Mouse (Mus musculus) embryonic facial prominence, embryonic 12.5 days (tissue): Measurements from ENCODE around the gene Cbx3. TPM values are rescaled to one million over a fixed set of nuclear protein-coding genes. Genes with fewer than 3 reads are reported as not detected.

Experiments used
- ATAC-seq: fragments of 200-750 bp; cut with Nextera tagmentation; 2 replicates; pipeline ENCODE4 v1.8.0; 2017; ENCODE audit not compliant: insufficient number of reproducible peaks, insufficient read depth, low FRiP score, low TSS enrichment
- H3K27ac ChIP-seq: fragments of 300-500 bp; sonication (generic); 2 replicates; pipeline ENCODE4 v1.5.1; 2016; ENCODE audit warnings: mild to moderate bottlenecking
- H3K27me3 ChIP-seq: fragments of 300-500 bp; sonication (generic); 2 replicates; pipeline ENCODE4 v1.6.1; 2016; ENCODE audit warnings: mild to moderate bottlenecking, moderate library complexity
- H3K36me3 ChIP-seq: fragments of 300-500 bp; sonication (generic); 2 replicates; pipeline ENCODE4 v1.6.1; 2016; ENCODE audit warnings: mild to moderate bottlenecking
- H3K4me1 ChIP-seq: fragments of 300-500 bp; sonication (generic); 2 replicates; pipeline ENCODE4 v1.6.1; 2016
- H3K4me2 ChIP-seq: fragments of 300-500 bp; sonication (generic); replicated peaks from 2 replicates; pipeline ENCODE4 v1.6.1; 2016; ENCODE audit warnings: mild to moderate bottlenecking, moderate library complexity
- H3K4me3 ChIP-seq: fragments of 300-500 bp; sonication (generic); 2 replicates; pipeline ENCODE4 v1.5.1; 2016; ENCODE audit warnings: mild to moderate bottlenecking
- H3K9ac ChIP-seq: fragments of 300-500 bp; sonication (generic); 2 replicates; pipeline ENCODE4 v1.6.1; 2016; ENCODE audit warnings: mild to moderate bottlenecking, moderate library complexity
- H3K9me3 ChIP-seq: fragments of 300-500 bp; sonication (generic); 2 replicates; pipeline ENCODE4 v1.6.1; 2016; ENCODE audit warnings: mild to moderate bottlenecking, moderate library complexity
- WGBS: fragments of 180-500 bp; shearing (Covaris S2); methylation state at CpG from one replicate; pipeline ENCODE4 v1.1.7; 2016; 5-methylcytosine and 5-hydroxymethylcytosine counted together
- polyA plus RNA-seq: library from polyadenylated mRNA; unstranded; fragments of >200 nt; fragmentation: Nextera tagmentation; extraction: Ambion mirVana; gene quantifications from 2 replicates; pipeline ENCODE4 v1.2.1, GENCODE M21; 2016

Cbx3 gene
- 545 and 581 TPM in 2 replicates for polyA plus RNA-seq

DNA sequence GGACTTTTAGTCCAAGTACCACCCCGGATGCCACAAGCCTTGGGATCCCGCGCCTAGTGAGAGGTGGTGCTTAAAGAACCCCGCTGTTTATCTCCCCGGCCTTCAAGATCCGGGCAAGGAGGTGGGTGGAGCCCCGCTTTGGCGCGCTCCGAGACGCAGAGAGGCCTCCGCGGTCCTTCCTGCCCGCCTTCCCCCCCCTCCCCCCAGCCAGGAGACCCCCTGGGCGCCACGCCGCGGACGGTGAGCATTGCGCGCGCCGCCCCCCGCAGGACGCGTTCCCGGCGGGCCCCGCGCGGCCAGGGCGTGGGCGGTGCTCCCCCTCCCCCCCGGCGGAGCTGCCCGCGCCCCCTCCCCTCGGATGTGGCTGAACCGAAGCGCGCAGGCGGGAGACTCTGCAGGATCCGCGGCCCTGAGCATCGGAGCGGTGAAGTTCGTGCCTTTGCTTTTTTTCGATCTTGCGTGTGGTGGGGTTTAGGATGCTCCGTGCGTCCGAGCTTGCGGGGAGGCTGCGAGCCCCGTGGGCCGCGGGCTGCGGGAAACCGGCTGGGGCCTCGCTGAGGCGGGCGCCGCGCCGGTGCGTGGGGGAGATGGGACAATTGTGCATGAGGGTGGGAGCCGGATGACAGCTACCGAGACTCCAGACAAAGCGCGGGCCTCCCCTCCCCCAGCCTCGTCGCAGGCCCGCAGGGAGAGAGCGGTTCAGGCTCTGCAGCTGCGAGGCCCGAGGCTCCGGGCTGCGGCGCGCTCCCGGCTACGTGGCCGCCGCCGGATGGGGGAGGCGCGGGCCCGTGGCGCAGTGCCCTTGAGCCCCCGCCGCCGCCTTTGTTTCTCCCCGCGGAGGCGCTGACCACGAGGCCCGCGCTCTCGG, at the start of gene Cbx3:
TSS of gene Cbx3 (plus strand) at position 50 of the 868 bp plus-strand sequence.
- Histone ChIP-seq H3K27ac (peak within 1 kb of the TSS; percentile 100), H3K9ac (peak within 1 kb of the TSS; percentile 96), H3K27me3 (no peaks in the 10 kb centered on the region), H3K4me3 (peak within 1 kb of the TSS; percentile 94), H3K9me3 (no peaks in the 10 kb centered on the region), H3K4me2 (peak within 1 kb of the TSS; percentile 69), H3K4me1 (peaks cover 28% of the 10 kb centered on the region), H3K36me3 (peaks cover 40% of the 10 kb centered on the region)
- WGBS, result under 1% methylated on average over 90 of the region's 99 CpGs
- ATAC-seq, result peak; percentile 82

DNA sequence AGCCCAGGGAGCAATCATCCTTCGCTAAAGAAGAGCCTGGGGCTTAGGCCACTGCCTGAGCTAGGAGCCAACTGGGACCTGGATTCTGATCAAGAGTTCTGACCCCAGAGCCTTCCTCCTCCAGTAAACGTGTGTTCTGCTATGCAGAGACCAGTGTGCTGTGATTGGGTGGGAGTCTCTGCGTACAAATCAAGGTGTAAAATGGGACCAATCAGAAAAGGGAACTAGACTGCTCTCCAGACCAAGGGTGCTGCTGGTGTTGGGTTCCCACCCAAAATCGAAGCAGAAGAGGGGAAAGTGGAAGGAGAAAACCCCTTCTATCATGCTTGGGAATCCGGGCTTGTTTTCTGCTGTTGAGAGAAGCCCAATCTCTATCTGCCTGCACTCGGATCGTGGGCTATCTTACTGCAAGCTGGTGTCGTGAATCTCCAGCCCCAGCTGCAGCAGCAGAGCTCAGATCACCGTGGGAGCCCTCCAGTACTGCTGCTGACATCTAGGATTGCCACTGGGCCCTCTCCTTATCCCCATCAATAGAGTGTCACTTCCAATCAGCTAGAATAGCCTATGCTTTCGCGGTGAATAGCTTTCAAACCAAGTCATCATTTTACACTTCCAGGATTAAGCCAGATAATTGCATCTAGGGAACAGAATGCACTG, 46.6 kb upstream of the Cbx3 start:
- H3K27ac ChIP-seq, result no peak overlapping the region
- no peaks in the 10 kb centered on the region for H3K36me3 ChIP-seq
- H3K9me3 ChIP-seq, result no peaks in the 10 kb centered on the region
- no peaks in the 10 kb centered on the region for H3K27me3 ChIP-seq
- H3K9ac ChIP-seq, result no peak overlapping the region
- WGBS, result 49% methylated on average over 11 of the region's 11 CpGs
- H3K4me1 ChIP-seq, result no peaks in the 10 kb centered on the region
- no peak overlapping the region for H3K4me2 ChIP-seq
- H3K4me3 ChIP-seq, result no peak overlapping the region
- ATAC-seq, result no peak

DNA sequence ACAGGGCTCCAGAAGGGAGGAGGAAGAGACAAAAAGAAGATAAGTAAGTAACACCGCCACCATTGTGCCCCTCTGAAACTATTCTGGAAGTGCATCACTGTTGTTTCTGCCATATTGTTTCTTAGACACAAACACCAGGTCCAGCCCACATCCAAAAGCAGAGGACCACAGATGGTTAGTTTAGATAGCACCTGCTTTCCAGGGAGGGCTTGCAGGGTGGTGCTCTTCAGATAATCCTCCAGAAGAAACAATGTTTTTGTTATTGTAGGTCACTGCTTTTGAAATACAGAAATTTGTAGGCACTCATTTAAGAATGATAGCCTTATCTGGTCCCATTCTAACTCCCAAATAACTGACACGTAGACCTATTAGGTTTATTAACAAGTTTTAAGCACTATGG, 45.6 kb upstream of the Cbx3 start:
- Histone ChIP-seq H3K9ac (no peak overlapping the region), H3K27me3 (no peaks in the 10 kb centered on the region)
- WGBS, result 89% methylated on average over 2 of the region's 2 CpGs

GRCm38 (mm10) chr6:51432535-51433397, 37.4 kb upstream of the Cbx3 start, which contains the start of gene Nfe2l3:
Nfe2l3 (plus strand) TSS chr6:51432670.
- Histone ChIP-seq H3K4me2 (peak within 1 kb of the TSS; percentile 98), H3K4me1 (peaks cover 16% of the 10 kb centered on the region), H3K9me3 (no peaks in the 10 kb centered on the region), H3K36me3 (no peaks in the 10 kb centered on the region), H3K27me3 (peaks cover 46% of the 10 kb centered on the region), H3K27ac (no peak within 1 kb of the TSS), H3K4me3 (peak within 1 kb of the TSS; percentile 55), H3K9ac (peak within 1 kb of the TSS; percentile 41)
- ATAC-seq, result peak; percentile 71; the same call in 1 of the 2 replicates
- WGBS, result 1% methylated on average over 74 of the region's 74 CpGs

More for the DNA sequence above, 45.6 kb upstream of the Cbx3 start:
- H3K4me3 ChIP-seq, result no peak overlapping the region
- no peaks in the 10 kb centered on the region for H3K9me3 ChIP-seq
- ATAC-seq, result no peak
- H3K36me3 ChIP-seq, result no peaks in the 10 kb centered on the region
- H3K4me1 ChIP-seq, result no peaks in the 10 kb centered on the region
- no peak overlapping the region for H3K27ac ChIP-seq
- no peak overlapping the region for H3K4me2 ChIP-seq

GRCm38 (mm10) chr6:51434270-51434669, 35.9 kb upstream of the Cbx3 start:
- Histone ChIP-seq H3K27me3 (peaks cover 49% of the 10 kb centered on the region), H3K9me3 (no peaks in the 10 kb centered on the region), H3K4me1 (peaks cover 16% of the 10 kb centered on the region), H3K9ac (no peak overlapping the region), H3K4me3 (no peak overlapping the region), H3K4me2 (no peak overlapping the region), H3K36me3 (no peaks in the 10 kb centered on the region), H3K27ac (no peak overlapping the region)
- no peak for ATAC-seq
- WGBS, result 36% methylated on average over 7 of the region's 7 CpGs

- no peak overlapping the region for H3K27ac ChIP-seq
- no peaks in the 10 kb centered on the region for H3K36me3 ChIP-seq
- peaks cover 39% of the 10 kb centered on the region for H3K27me3 ChIP-seq
- H3K9ac ChIP-seq, result no peak overlapping the region
- H3K9me3 ChIP-seq, result no peaks in the 10 kb centered on the region
- H3K4me3 ChIP-seq, result no peak overlapping the region
- no peak overlapping the region for H3K4me2 ChIP-seq
- peaks cover 10% of the 10 kb centered on the region for H3K4me1 ChIP-seq
- no peak for ATAC-seq
- 83% methylated on average over 4 of the region's 4 CpGs for WGBS
Observed at GRCm38 (mm10) chr6:51437665-51438064, 32.5 kb upstream of the Cbx3 start.

DNA sequence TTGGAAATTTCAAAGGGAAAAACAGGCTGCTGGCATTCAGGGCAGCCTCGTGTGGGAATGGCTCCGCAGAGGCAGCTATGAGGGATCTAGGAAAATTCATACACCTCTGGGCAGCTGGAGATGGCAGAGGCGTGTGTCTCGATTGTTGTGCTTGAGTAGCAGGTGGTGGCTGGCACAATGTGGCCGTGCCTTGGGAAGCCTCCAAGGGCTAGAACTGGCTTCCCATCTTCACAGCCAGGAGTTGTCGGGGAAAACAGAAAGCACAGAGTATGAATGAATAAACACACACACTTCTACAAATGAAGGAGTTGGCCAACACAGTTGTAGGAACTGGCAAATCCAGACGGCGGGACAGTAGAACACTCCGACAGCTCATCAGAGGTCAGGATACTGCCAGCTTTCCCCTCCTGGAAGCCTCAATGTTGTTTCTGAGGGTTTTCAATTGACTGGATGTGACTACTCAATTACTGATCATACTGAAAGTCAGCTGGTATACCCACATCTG, 31.3 kb upstream of the Cbx3 start:
- Histone ChIP-seq H3K27ac (no peak overlapping the region), H3K36me3 (no peaks in the 10 kb centered on the region), H3K4me2 (no peak overlapping the region), H3K9me3 (no peaks in the 10 kb centered on the region), H3K4me1 (peaks cover 4% of the 10 kb centered on the region; the same call in 1 of the 2 replicates), H3K4me3 (no peak overlapping the region), H3K9ac (no peak overlapping the region), H3K27me3 (peaks cover 27% of the 10 kb centered on the region)
- 90% methylated on average over 9 of the region's 9 CpGs for WGBS
- ATAC-seq, result no peak

GRCm38 (mm10) chr6:51442191-51442835, 27.8 kb upstream of the Cbx3 start:
- no peak overlapping the region for H3K9ac ChIP-seq
- 56% methylated on average over 9 of the region's 9 CpGs for WGBS
- H3K27ac ChIP-seq, result no peak overlapping the region
- H3K4me1 ChIP-seq, result peaks cover 4% of the 10 kb centered on the region; the same call in 1 of the 2 replicates
- H3K36me3 ChIP-seq, result no peaks in the 10 kb centered on the region
- no peaks in the 10 kb centered on the region for H3K9me3 ChIP-seq
- H3K4me2 ChIP-seq, result no peak overlapping the region
- H3K27me3 ChIP-seq, result 0 out of 2 replicates have a peak, but pooled peaks cover 2% of the 10 kb centered on the region
- H3K4me3 ChIP-seq, result no peak overlapping the region
- no peak for ATAC-seq

- Histone ChIP-seq H3K4me3 (no peak overlapping the region), H3K36me3 (peaks cover 4% of the 10 kb centered on the region; the same call in 1 of the 2 replicates), H3K27me3 (no peaks in the 10 kb centered on the region), H3K9me3 (no peaks in the 10 kb centered on the region), H3K4me1 (peaks cover 8% of the 10 kb centered on the region; the same call in 1 of the 2 replicates), H3K27ac (no peak overlapping the region), H3K9ac (no peak overlapping the region), H3K4me2 (no peak overlapping the region)
- WGBS, result 46% methylated on average over 7 of the region's 7 CpGs
- no peak for ATAC-seq
Observed at GRCm38 (mm10) chr6:51452927-51453503, 17.1 kb upstream of the Cbx3 start.

- H3K27ac ChIP-seq, result no peak overlapping the region
- no peaks in the 10 kb centered on the region for H3K9me3 ChIP-seq
- H3K4me1 ChIP-seq, result peaks cover 8% of the 10 kb centered on the region; the same call in 1 of the 2 replicates
- H3K36me3 ChIP-seq, result peaks cover 13% of the 10 kb centered on the region
- no peak overlapping the region for H3K4me3 ChIP-seq
- ATAC-seq, result no peak
- no peak overlapping the region for H3K4me2 ChIP-seq
- WGBS, result 59% methylated on average over 3 of the region's 3 CpGs
- H3K27me3 ChIP-seq, result no peaks in the 10 kb centered on the region
- H3K9ac ChIP-seq, result no peak overlapping the region
Observed at GRCm38 (mm10) chr6:51454949-51455348, 15.2 kb upstream of the Cbx3 start.
